Mouse (Mus musculus): Measurements from ENCODE around the gene Paox. TPM values are rescaled to one million over a fixed set of nuclear protein-coding genes. Genes with fewer than 3 reads are reported as not detected.

The Paox gene
- polyA plus RNA-seq (2015; fragmentation: Nextera tagmentation; extraction: Ambion mirVana): 18.9 and 19.6 TPM in 2 replicates

DNA sequence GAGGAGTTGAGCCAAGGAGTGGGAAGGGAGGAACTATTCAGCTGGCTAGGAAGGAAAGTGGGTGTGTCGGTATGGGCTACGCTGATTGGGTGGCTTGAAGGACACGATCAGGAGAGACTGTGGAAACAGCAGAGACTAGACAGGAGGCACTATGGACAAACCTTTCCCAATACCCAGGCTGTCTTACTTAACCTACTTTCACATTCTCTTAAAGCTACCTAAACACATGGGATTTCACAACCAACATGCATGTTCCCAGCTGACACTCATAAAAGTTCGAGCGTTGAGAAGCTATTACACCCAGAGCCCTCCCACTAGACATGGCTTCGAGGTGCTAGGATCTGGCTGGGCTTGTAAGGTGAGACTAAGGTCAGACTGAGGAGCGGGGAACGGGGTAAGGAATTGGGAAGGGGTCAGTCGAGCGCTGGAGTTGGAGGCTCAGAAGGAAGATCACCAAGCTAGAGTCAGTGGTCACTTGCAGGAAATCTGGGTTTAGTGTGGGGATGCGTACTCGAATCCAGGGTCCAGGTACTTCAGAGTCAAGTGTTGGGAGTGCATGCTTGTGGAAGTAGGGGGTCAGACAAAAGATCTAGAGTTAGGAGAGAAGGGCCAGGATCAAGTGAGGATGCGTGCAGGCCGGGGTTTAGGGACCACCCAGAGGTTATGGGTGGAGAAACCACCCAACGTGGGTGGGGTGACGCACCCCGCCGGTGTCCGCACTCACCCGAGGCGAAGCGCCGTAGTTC is at the start of gene Paox:
Paox (plus strand) TSS at position 217 of the 746 bp plus-strand sequence.
- no peaks in the 10 kb centered on the region for H3K27me3 ChIP-seq
- peak within 1 kb of the TSS; percentile 89 for H3K4me2 ChIP-seq (replicated peaks)
- under 1% methylated on average over 23 of the region's 23 CpGs for WGBS
- H3K9ac ChIP-seq: peak within 1 kb of the TSS; percentile 84
- peak within 1 kb of the TSS; percentile 73 for H3K27ac ChIP-seq
- peaks cover 11% of the 10 kb centered on the region; the same call in 1 of the 2 replicates for H3K4me1 ChIP-seq
- H3K36me3 ChIP-seq: peaks cover 23% of the 10 kb centered on the region
- H3K4me3 ChIP-seq: peak within 1 kb of the TSS; percentile 79
- peak; percentile 77 for ATAC-seq (ENCODE audit: low FRiP score, low read depth)
- no peaks in the 10 kb centered on the region for H3K9me3 ChIP-seq

DNA sequence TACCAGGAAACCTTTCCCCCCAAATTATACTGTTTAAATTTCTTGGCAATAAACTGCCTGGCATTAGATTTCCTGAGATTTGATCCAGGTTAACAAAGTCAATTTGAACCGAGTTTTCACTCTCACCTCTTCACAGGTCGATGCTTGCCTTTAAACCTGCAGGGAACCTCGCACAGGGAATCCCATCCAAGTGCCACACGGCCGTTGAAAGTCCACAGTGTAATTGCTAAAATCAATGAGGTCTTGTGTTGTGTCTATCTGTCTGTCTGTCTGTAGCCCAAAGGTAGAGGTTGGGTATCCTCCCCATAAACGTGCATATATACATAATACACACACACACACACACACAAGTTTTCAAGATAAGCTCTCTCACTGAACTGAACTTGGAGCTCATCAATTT is 48.2 kb upstream of the Paox start:
- WGBS: 63% methylated on average over 6 of the region's 6 CpGs
- Histone ChIP-seq H3K4me3 (no peak overlapping the region), H3K4me1 (no peaks in the 10 kb centered on the region), H3K9me3 (no peaks in the 10 kb centered on the region), H3K4me2 (replicated peaks) (no peak overlapping the region), H3K27ac (no peak overlapping the region), H3K9ac (no peak overlapping the region), H3K36me3 (no peaks in the 10 kb centered on the region), H3K27me3 (peaks cover 59% of the 10 kb centered on the region)
- ATAC-seq (ENCODE audit: low FRiP score, low read depth): no peak

DNA sequence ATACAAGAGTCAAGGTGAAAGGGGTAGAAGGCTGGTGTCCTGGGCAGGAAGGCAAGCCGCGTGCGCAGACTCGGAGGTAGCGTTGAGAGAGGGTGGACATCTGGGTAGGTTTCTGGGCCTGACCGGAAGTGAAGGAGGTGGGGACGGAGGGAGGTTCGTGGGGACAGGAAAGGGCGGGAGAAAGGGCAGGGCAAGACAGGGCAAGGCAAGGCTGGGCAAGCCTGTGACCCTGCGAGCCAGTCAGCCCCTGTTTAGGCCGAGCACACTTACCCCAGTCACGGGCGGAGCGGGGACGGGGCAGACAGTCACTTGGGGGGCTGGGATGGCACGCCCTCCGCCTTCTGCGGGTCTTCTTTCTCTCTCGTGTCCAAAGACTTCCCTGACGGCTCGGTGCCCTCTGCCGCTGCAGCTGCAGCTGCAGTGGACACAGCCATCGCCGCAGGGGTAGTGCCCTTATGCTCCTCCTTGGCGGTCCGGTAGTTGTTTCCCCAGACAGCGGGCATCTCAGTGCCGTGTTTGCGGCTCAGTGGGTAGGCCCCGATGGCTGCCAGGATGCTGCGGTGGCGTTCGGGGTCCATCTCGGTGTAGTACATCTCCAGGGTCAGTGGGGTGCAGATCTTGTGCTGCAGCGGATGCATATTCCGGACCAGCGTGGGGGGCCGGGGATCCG is 45.4 kb upstream of the Paox start:
- H3K27me3 ChIP-seq: peaks cover 41% of the 10 kb centered on the region
- H3K9ac ChIP-seq: peak overlapping the region; percentile 51
- no peaks in the 10 kb centered on the region for H3K36me3 ChIP-seq
- peak overlapping the region; percentile 55 for H3K4me2 ChIP-seq (replicated peaks)
- H3K27ac ChIP-seq: no peak overlapping the region
- WGBS: 29% methylated on average over 39 of the region's 39 CpGs
- H3K4me1 ChIP-seq: no peaks in the 10 kb centered on the region
- no peak for ATAC-seq (ENCODE audit: low FRiP score, low read depth)
- H3K4me3 ChIP-seq: peak overlapping the region; percentile 27
- no peaks in the 10 kb centered on the region for H3K9me3 ChIP-seq

DNA sequence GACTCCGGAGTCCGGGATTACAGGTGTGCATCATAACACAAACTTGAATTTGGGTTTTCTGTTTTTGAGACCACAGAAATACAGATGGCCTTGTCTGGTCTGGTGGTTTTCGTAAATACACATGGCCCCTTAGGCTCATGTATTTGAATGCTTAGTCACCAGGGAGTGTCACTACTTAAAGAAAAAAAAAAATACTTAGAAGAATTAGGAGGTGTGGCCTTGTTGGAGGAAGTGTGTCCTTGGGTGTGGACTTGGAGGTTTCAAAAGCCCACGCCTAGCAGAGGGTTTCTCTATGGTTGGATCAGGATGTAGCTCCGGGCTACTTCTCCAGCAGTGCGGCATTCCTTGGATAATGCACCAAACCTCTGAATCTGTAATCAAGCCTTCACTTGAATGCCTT is 37.9 kb upstream of the Paox start:
- Histone ChIP-seq H3K27me3 (peaks cover 55% of the 10 kb centered on the region), H3K36me3 (no peaks in the 10 kb centered on the region), H3K4me3 (no peak overlapping the region), H3K4me1 (peaks cover 20% of the 10 kb centered on the region), H3K4me2 (replicated peaks) (no peak overlapping the region), H3K9ac (no peak overlapping the region), H3K9me3 (no peaks in the 10 kb centered on the region), H3K27ac (no peak overlapping the region)
- no peak for ATAC-seq (ENCODE audit: low FRiP score, low read depth)
- 75% methylated on average over 6 of the region's 6 CpGs for WGBS

DNA sequence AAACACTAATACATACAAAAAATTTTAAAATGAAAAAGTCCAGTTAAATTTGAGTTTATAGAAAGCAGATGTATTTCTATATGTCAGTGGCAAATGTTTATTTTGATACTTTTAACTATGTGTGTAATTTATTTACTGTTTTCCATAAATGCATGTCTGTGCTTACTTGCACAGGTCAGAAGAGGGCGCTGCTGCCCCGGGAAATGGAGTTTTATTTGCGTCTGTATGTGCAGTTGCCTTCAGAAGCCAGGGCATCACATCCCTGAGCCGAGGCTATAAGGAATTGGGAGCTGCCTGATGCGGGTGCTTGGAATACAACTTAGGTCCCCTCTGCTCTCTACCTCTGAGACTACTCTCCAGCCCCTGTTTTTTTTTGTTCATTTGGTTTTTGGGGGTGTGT is 36.9 kb upstream of the Paox start:
- WGBS: 4% methylated on average over 5 of the region's 5 CpGs
- Histone ChIP-seq H3K9me3 (no peaks in the 10 kb centered on the region), H3K27ac (no peak overlapping the region), H3K4me3 (no peak overlapping the region), H3K4me1 (peaks cover 20% of the 10 kb centered on the region), H3K36me3 (no peaks in the 10 kb centered on the region), H3K27me3 (peaks cover 58% of the 10 kb centered on the region), H3K9ac (no peak overlapping the region), H3K4me2 (replicated peaks) (no peak overlapping the region)
- no peak for ATAC-seq (ENCODE audit: low FRiP score, low read depth)

DNA sequence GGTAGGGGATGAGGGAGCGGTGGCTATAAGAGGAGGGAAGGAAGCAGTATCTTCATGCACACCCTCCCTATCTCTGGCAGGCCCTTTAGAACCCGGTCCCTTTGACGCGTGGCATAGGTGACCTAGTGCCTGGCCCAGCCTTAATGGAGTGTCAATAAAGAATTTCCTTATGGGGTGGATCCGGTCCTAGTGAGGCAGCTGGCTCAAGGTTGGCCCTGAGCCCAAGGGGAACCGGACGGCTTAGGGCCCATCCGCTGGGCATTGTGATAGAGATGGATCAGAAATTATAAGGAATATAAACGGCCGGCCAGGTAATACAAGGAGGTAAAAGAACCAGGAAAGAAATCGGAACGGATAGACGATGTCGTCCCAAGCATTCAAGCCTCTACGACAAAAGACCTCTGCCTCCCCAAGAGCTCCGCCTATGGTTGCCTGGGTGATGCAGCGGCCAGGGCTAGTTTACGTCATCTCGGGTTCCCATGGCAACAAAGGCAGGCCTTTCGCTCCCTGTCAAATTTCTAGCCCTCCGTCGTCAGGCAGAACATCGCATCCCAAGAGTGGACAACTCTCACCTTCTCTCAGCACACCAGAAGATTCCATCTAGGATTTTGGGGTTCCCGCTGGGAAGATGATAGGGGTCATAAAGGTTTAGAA is 35.0 kb upstream of the Paox start:
- ATAC-seq (ENCODE audit: low FRiP score, low read depth): peak; percentile 74
- WGBS: 4% methylated on average over 24 of the region's 24 CpGs
- H3K9ac ChIP-seq: peak overlapping the region; percentile 56
- H3K9me3 ChIP-seq: no peaks in the 10 kb centered on the region
- no peaks in the 10 kb centered on the region for H3K36me3 ChIP-seq
- H3K4me2 ChIP-seq (replicated peaks): peak overlapping the region; percentile 61
- H3K4me1 ChIP-seq: peaks cover 20% of the 10 kb centered on the region
- H3K4me3 ChIP-seq: peak overlapping the region; percentile 37
- H3K27ac ChIP-seq: no peak overlapping the region
- H3K27me3 ChIP-seq: peaks cover 58% of the 10 kb centered on the region

DNA sequence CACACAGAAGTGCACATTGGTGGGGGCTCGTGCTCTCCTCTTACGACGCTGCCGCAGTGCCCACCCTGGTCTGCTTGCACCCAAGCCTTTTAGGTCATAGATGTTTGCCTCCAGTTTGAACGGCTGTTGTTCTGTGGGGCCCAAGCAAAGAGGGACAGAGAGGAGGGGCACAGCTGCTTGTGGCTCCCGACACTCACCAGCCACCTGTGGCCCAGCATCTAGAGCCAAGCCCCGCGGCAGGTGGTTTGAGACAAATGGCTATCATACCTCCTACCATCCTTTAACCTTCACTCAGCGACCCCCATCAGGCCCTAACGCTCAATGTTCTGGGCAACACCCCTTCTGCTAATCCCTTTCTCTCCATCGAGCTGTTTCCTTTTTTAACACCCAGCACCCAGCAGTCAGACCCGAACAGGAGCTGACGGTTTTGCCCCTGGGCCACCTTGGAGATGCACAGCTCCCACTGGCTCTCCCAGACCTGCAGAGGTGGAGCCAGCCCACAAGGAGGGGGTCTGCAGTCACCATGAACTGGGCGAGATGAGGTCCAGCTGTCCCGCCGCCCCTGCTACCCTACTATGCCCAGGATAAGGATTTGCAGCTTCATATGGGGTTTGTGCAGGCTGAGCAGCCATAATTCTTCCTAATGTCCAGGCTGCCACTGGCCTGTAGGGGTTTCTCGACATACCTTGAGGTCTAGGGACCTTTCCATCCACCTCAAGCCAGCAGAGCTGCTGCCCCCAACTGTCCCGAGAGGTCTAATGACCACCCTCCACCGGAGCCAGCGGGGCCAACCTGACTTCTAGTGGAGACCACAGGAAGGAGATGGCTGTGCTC is 34.0 kb upstream of the Paox start:
- no peak for ATAC-seq (ENCODE audit: low FRiP score, low read depth)
- peaks cover 54% of the 10 kb centered on the region for H3K27me3 ChIP-seq
- H3K36me3 ChIP-seq: no peaks in the 10 kb centered on the region
- no peak overlapping the region for H3K9ac ChIP-seq
- peak overlapping the region; percentile 61 for H3K4me2 ChIP-seq (replicated peaks)
- H3K27ac ChIP-seq: no peak overlapping the region
- WGBS: 18% methylated on average over 20 of the region's 20 CpGs
- H3K4me1 ChIP-seq: peaks cover 20% of the 10 kb centered on the region
- H3K9me3 ChIP-seq: no peaks in the 10 kb centered on the region
- peak overlapping the region; percentile 37; the same call in 1 of the 2 replicates for H3K4me3 ChIP-seq

DNA sequence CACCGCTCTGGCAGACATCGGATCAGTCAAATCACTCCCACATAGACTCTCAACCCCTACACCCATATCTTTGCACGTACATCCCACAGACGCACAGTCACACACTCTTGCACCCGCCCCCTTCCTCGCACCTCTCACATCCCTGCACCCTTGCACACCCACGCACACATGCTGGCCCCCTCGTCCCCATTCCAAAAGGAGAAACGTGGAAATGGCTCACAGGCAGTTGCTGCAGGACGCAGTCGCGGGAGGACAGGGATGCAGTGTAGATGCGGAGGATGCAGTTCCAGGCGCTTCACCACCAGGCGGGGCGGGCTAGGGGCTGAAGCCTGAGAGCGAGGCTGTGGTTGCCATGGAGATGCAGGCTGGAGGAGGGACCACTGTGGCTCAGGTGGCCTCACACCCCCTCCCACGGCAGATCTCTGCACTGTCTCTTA is 33.3 kb upstream of the Paox start, which contains the start of gene Caly:
Caly (minus strand) TSS at position 307 of the 437 bp plus-strand sequence.
- Histone ChIP-seq H3K36me3 (no peaks in the 10 kb centered on the region), H3K9ac (no peak within 1 kb of the TSS), H3K4me1 (peaks cover 20% of the 10 kb centered on the region), H3K27ac (no peak within 1 kb of the TSS), H3K4me3 (peak within 1 kb of the TSS; percentile 37; the same call in 1 of the 2 replicates), H3K27me3 (peaks cover 54% of the 10 kb centered on the region), H3K4me2 (replicated peaks) (peak within 1 kb of the TSS; percentile 61), H3K9me3 (no peaks in the 10 kb centered on the region)
- ATAC-seq (ENCODE audit: low FRiP score, low read depth): no peak
- WGBS: 6% methylated on average over 18 of the region's 18 CpGs

DNA sequence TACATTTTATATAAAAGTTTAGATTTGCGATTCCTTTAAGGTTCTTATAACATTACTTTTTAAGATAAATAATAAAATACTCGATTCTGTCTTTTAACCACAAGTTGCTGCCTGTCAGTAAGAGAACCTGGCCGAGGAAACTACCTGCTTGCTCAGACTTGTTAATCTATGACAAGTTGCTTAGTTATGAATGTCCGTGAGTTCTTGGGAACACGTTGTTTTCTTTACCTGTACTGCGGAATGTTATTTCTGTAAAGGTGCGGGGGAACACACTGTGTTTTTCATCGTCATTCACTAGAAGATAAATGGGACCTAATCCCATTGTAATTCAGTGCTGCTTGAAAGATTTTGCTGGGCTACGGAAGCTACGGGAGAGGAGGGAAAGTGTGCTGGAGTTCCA is 25.0 kb upstream of the Paox start:
- H3K4me1 ChIP-seq: 0 out of 2 replicates have a peak, but pooled peaks cover 5% of the 10 kb centered on the region
- H3K36me3 ChIP-seq: no peaks in the 10 kb centered on the region
- ATAC-seq (ENCODE audit: low FRiP score, low read depth): no peak
- WGBS: 73% methylated on average over 10 of the region's 10 CpGs
- no peak overlapping the region for H3K9ac ChIP-seq
- H3K4me2 ChIP-seq (replicated peaks): no peak overlapping the region
- no peak overlapping the region for H3K4me3 ChIP-seq
- H3K27ac ChIP-seq: no peak overlapping the region
- no peaks in the 10 kb centered on the region for H3K9me3 ChIP-seq
- H3K27me3 ChIP-seq: no peaks in the 10 kb centered on the region

DNA sequence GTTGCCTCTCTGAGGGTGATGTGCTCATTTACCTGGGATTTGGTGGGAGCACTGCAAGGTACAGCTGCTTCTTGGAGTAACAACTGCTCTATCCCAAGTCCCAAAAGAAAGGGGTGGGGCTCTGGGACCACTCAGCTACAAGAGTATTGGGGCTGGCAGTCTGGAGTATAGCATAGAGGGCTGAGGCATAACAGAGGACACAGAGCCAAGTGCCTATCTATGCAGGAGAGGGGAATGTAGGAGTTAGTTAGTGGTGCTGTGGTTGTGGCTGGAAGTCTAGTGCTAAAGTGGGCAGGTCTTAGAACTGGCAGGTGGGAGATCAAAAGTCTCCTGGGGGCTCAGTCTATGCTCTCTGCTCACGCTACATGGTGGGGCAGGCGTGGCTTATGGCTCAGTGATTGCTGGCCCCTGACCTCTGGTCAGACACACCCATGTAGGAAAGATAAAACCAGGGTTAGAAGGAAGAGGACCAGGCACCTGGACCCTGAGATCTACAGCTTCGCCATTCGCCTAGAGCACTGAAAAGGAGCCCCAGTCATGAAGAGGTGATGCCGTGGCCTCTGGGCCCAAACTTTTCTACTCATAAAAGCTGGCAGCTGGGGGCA is 22.6 kb upstream of the Paox start, which contains the start of gene Prap1:
Prap1 (plus strand) TSS at position 472 of the 605 bp plus-strand sequence.
- WGBS: 65% methylated on average over 5 of the region's 5 CpGs
- Histone ChIP-seq H3K4me2 (replicated peaks) (no peak within 1 kb of the TSS), H3K9ac (no peak within 1 kb of the TSS), H3K27ac (no peak within 1 kb of the TSS), H3K4me3 (no peak within 1 kb of the TSS), H3K9me3 (no peaks in the 10 kb centered on the region), H3K27me3 (no peaks in the 10 kb centered on the region), H3K36me3 (0 out of 2 replicates have a peak, but pooled peaks cover 2% of the 10 kb centered on the region), H3K4me1 (0 out of 2 replicates have a peak, but pooled peaks cover 5% of the 10 kb centered on the region)
- no peak for ATAC-seq (ENCODE audit: low FRiP score, low read depth)

DNA sequence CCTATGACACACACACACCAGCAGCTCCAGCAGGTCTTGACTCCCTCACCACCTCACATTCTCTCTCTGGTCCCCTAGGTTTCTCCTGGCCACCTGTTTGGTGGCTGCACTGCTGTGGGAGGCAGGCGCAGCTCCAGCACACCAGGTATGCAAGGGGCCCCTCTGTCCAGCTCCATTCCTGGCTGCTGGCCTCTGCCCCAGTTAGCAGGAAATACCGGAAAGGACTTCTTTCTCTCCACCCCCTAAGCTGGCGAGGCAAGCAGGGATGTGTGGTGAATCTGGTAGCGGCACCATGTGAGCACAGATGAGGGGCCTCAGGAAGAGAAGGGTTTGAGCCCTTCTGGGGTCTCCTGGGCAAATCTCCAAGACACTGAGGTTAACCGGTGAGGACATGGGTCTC is 20.6 kb upstream of the Paox start:
- H3K27me3 ChIP-seq: no peaks in the 10 kb centered on the region
- no peak for ATAC-seq (ENCODE audit: low FRiP score, low read depth)
- H3K4me2 ChIP-seq (replicated peaks): no peak overlapping the region
- 0 out of 2 replicates have a peak, but pooled peaks cover 5% of the 10 kb centered on the region for H3K4me1 ChIP-seq
- no peak overlapping the region for H3K9ac ChIP-seq
- WGBS: 46% methylated on average over 5 of the region's 5 CpGs
- H3K9me3 ChIP-seq: no peaks in the 10 kb centered on the region
- 0 out of 2 replicates have a peak, but pooled peaks cover 4% of the 10 kb centered on the region for H3K36me3 ChIP-seq
- no peak overlapping the region for H3K27ac ChIP-seq
- no peak overlapping the region for H3K4me3 ChIP-seq

Data from limb, embryonic 13.5 days (tissue).